ENCODE assay signal across 8 mouse cellular contexts in genomic region chr6:5384178-5384490, GRCm38 (mm10). TPM values are rescaled to one million over a fixed set of nuclear protein-coding genes. Genes with fewer than 3 reads are reported as not detected.
DNase-seq lines count a peak whose midpoint lies in the region; ATAC-seq and TF ChIP-seq lines count a peak whose summit lies in the region.

No protein-coding gene starts in this region.

- DNase-seq in CD8-positive naive resting alpha-beta T cell, adult 2 months (ENCODE audit: low read depth in 2 of 2, low spot score in 2 of 2), result peak; percentile 23 to 54
- peak; percentile 69 for DNase-seq in kidney, postnatal 14 days
- peak; percentile 46 to 65 (median 51) for DNase-seq in liver, embryonic 14.5 days (ENCODE audit: low read depth in 3 of 3, low spot score in 3 of 3)
- DNase-seq in neural tube, embryonic 11.5 days (ENCODE audit: low spot score), result peak; percentile 87
- peak; percentile 72 for DNase-seq in testis, postnatal 10 days (ENCODE audit: low spot score)

- peak overlapping the region; percentile 9; the same call in 1 of the 2 replicates for H3K9ac ChIP-seq in heart, embryonic 15.5 days
- H3K9ac ChIP-seq in liver, embryonic 14.5 days (replicated peaks), result no peak overlapping the region
- H3K9ac ChIP-seq in neural tube, embryonic 11.5 days (ENCODE audit: low read length), result peak overlapping the region; percentile 24

- H3K4me3 ChIP-seq in bone marrow macrophage, adult 2 months (ENCODE audit: insufficient read depth, low read length), result peak overlapping the region; percentile 35
- peak overlapping the region; percentile 22; the same call in 1 of the 2 replicates for H3K4me3 ChIP-seq in embryonic fibroblast, embryonic 13.5 days (ENCODE audit: insufficient read depth, low read length)
- peak overlapping the region; percentile 49 for H3K4me3 ChIP-seq in heart, embryonic 15.5 days
- peak overlapping the region; percentile 24 to 26 for H3K4me3 ChIP-seq in liver, embryonic 14.5 days (ENCODE audit: insufficient read depth in 1 of 2, low read depth in 2 of 2, low read length in 2 of 2)
- H3K4me3 ChIP-seq in neural tube, embryonic 11.5 days (ENCODE audit: low read depth, low read length), result peak overlapping the region; percentile 18; the same call in 1 of the 2 replicates

- peak overlapping the region; percentile 80 for H3K4me2 ChIP-seq in heart, embryonic 15.5 days
- peak overlapping the region; percentile 71 for H3K4me2 ChIP-seq in liver, embryonic 14.5 days (ENCODE audit: low read depth)
- peak overlapping the region; percentile 47 for H3K4me2 ChIP-seq in neural tube, embryonic 11.5 days (ENCODE audit: low read depth)

- no peak for ATAC-seq in heart, embryonic 15.5 days (replicated peaks; ENCODE audit: insufficient number of reproducible peaks, insufficient read depth, low FRiP score, low read depth)
- ATAC-seq in liver, embryonic 14.5 days (ENCODE audit: insufficient read depth), result no peak
- no peak for ATAC-seq in neural tube, embryonic 11.5 days (ENCODE audit: insufficient read depth, low FRiP score, low TSS enrichment)

- no peak for TF ChIP-seq CTCF in bone marrow macrophage, adult 2 months (IDR thresholded peaks at IDR 0.05; ENCODE audit: low read depth, low read length)
- no peak for TF ChIP-seq CTCF in embryonic fibroblast, embryonic 13.5 days (IDR thresholded peaks at IDR 0.05; ENCODE audit: borderline replicate concordance, insufficient read depth, low read length)
- peak; percentile 71 for TF ChIP-seq CTCF in liver, embryonic 14.5 days (IDR thresholded peaks at IDR 0.05; ENCODE audit: low read depth)

- no peak for TF ChIP-seq POLR2A in bone marrow macrophage, adult 2 months (IDR thresholded peaks at IDR 0.05; ENCODE audit: borderline replicate concordance, low read depth, low read length)
- no peak for TF ChIP-seq POLR2A in embryonic fibroblast, embryonic 13.5 days (IDR thresholded peaks at IDR 0.05; ENCODE audit: low read depth, low read length)

- H3K27me3 ChIP-seq in heart, embryonic 15.5 days, result no peaks in the 10 kb centered on the region
- peaks cover 13% of the 10 kb centered on the region for H3K27me3 ChIP-seq in liver, embryonic 14.5 days (ENCODE audit: control insufficient read depth, insufficient read depth, low read length)
- no peaks in the 10 kb centered on the region for H3K27me3 ChIP-seq in neural tube, embryonic 11.5 days (ENCODE audit: control insufficient read depth, insufficient read depth, low read length)

- H3K36me3 ChIP-seq in heart, embryonic 15.5 days, result no peaks in the 10 kb centered on the region
- no peaks in the 10 kb centered on the region for H3K36me3 ChIP-seq in liver, embryonic 14.5 days (replicated peaks; ENCODE audit: control insufficient read depth, insufficient read depth, low read depth)
- no peaks in the 10 kb centered on the region for H3K36me3 ChIP-seq in neural tube, embryonic 11.5 days (ENCODE audit: control insufficient read depth, insufficient read depth, low read length)

- no peak overlapping the region for H3K27ac ChIP-seq in bone marrow macrophage, adult 2 months (ENCODE audit: insufficient read depth, low read depth, low read length)
- H3K27ac ChIP-seq in embryonic fibroblast, embryonic 13.5 days (ENCODE audit: insufficient read depth, low read length), result no peak overlapping the region
- no peak overlapping the region for H3K27ac ChIP-seq in heart, embryonic 15.5 days
- no peak overlapping the region for H3K27ac ChIP-seq in liver, embryonic 14.5 days
- H3K27ac ChIP-seq in neural tube, embryonic 11.5 days (ENCODE audit: low read depth, low read length), result peak overlapping the region; percentile 77

- H3K4me1 ChIP-seq in bone marrow macrophage, adult 2 months (ENCODE audit: control insufficient read depth, insufficient read depth, low read length), result peaks cover 5% of the 10 kb centered on the region
- peaks cover 4% of the 10 kb centered on the region; the same call in 1 of the 2 replicates for H3K4me1 ChIP-seq in embryonic fibroblast, embryonic 13.5 days (ENCODE audit: control insufficient read depth, insufficient read depth, low read length)
- peaks cover 20% of the 10 kb centered on the region for H3K4me1 ChIP-seq in heart, embryonic 15.5 days (replicated peaks)
- peaks cover 7 to 37% of the 10 kb centered on the region in 2 experiments for H3K4me1 ChIP-seq in liver, embryonic 14.5 days (replicated peaks; ENCODE audit: control insufficient read depth in 2 of 2, insufficient read depth in 2 of 2, low read length in 1 of 2)
- peaks cover 25% of the 10 kb centered on the region for H3K4me1 ChIP-seq in neural tube, embryonic 11.5 days (ENCODE audit: control insufficient read depth, insufficient read depth, low read length)

- no peaks in the 10 kb centered on the region for H3K9me3 ChIP-seq in heart, embryonic 15.5 days (replicated peaks)
- H3K9me3 ChIP-seq in liver, embryonic 14.5 days (ENCODE audit: control insufficient read depth, low read length), result no peaks in the 10 kb centered on the region
- H3K9me3 ChIP-seq in neural tube, embryonic 11.5 days (ENCODE audit: control insufficient read depth, low read length), result no peaks in the 10 kb centered on the region

- 2% methylated on average over 11 of the region's 11 CpGs for WGBS in heart, embryonic 15.5 days
- 2% methylated on average over 11 of the region's 11 CpGs for WGBS in liver, embryonic 14.5 days (ENCODE audit: insufficient replicate concordance)
- WGBS in neural tube, embryonic 11.5 days, result 1% methylated on average over 11 of the region's 11 CpGs

- no peak for TF ChIP-seq EP300 in liver, embryonic 14.5 days (IDR thresholded peaks at IDR 0.05; ENCODE audit: low read depth)

RNA-seq across cellular contexts. Expression of gene Asb4, which starts 0.9 kb away (rescaled TPM):
- polyA plus RNA-seq in bone marrow macrophage, adult 2 months (2012; ENCODE audit: insufficient read depth, insufficient read length, missing spikeins), result 1.1 and 1.4 TPM in 2 replicates
- polyA plus RNA-seq in embryonic fibroblast, embryonic 13.5 days (2011; ENCODE audit: insufficient read length, low read depth, missing spikeins), result 3.8 and 4.4 TPM in 2 replicates
- polyA plus RNA-seq in heart, embryonic 15.5 days (2015; fragmentation: Nextera tagmentation; extraction: Ambion mirVana), result 26.4 and 27.4 TPM in 2 replicates
- 2.9 and 4.0 TPM in 2 replicates for polyA plus RNA-seq in liver, embryonic 14.5 days (2012; rRNA removed)
- polyA plus RNA-seq in liver, embryonic 14.5 days (2014; fragmentation: Nextera tagmentation; extraction: Ambion mirVana), result 5.6 and 6.1 TPM in 2 replicates
- polyA plus RNA-seq in neural tube, embryonic 11.5 days (2014; fragmentation: Nextera tagmentation; extraction: Ambion mirVana), result 41.0 and 49.8 TPM in 2 replicates
